Mouse (Mus musculus) liver, embryonic 15.5 days (tissue): ENCODE measurements at regions not wholly inside any gene's neighbourhood (a gene's known extent, or its start where the extent isn't known, plus 50 kb on each side); places are given as distances from the start of the nearest gene placed in this dataset.

Experiments
- ATAC-seq: fragments of 200-750 bp; cut with Nextera tagmentation; 2 replicates; pipeline ENCODE4 v1.8.0; 2017; ENCODE audit warnings: moderate number of reproducible peaks, mild to moderate bottlenecking, moderate library complexity; ENCODE audit not compliant: insufficient read depth
- H3K27ac ChIP-seq: fragments of 300-500 bp; sonication (generic); replicated peaks from 2 replicates; pipeline ENCODE4 v1.5.1; 2015; ENCODE audit warnings: mild to moderate bottlenecking, inconsistent platforms
- H3K27me3 ChIP-seq: fragments of 300-500 bp; sonication (generic); 2 replicates; pipeline ENCODE4 v1.6.1; 2015; ENCODE audit warnings: mild to moderate bottlenecking, inconsistent platforms
- H3K36me3 ChIP-seq: fragments of 300-500 bp; sonication (generic); replicated peaks from 2 replicates; pipeline ENCODE4 v1.6.1; 2015; ENCODE audit warnings: moderate library complexity, mild to moderate bottlenecking, inconsistent platforms
- H3K4me1 ChIP-seq: fragments of 300-500 bp; sonication (generic); replicated peaks from 2 replicates; pipeline ENCODE4 v1.6.1; 2015; ENCODE audit warnings: inconsistent platforms
- H3K4me2 ChIP-seq: fragments of 300-500 bp; sonication (generic); 2 replicates; pipeline ENCODE4 v1.6.1; 2015; ENCODE audit warnings: moderate library complexity, mild to moderate bottlenecking, inconsistent platforms
- H3K4me3 ChIP-seq: fragments of 300-500 bp; sonication (generic); replicated peaks from 2 replicates; pipeline ENCODE4 v1.5.1; 2015; ENCODE audit warnings: mild to moderate bottlenecking, inconsistent platforms
- H3K9ac ChIP-seq: fragments of 300-500 bp; sonication (generic); 2 replicates; pipeline ENCODE4 v1.6.1; 2015; ENCODE audit warnings: moderate library complexity, mild to moderate bottlenecking, inconsistent platforms
- H3K9me3 ChIP-seq: fragments of 300-500 bp; sonication (generic); replicated peaks from 2 replicates; pipeline ENCODE4 v1.6.1; 2016; ENCODE audit warnings: inconsistent platforms
- WGBS: fragments of 180-500 bp; shearing (Covaris S2); methylation state at CpG from one replicate; pipeline ENCODE4 v1.1.7; 2015; ENCODE audit warnings: mixed read lengths; ENCODE audit not compliant: insufficient replicate concordance; 5-methylcytosine and 5-hydroxymethylcytosine counted together

GRCm38 (mm10) chr2:133749846-133750637 is 198.1 kb downstream of the Bmp2 start:
- Histone ChIP-seq H3K27me3 (no peaks in the 10 kb centered on the region), H3K4me1 (no peaks in the 10 kb centered on the region), H3K4me2 (no peak overlapping the region), H3K36me3 (no peaks in the 10 kb centered on the region), H3K4me3 (no peak overlapping the region), H3K27ac (no peak overlapping the region), H3K9ac (no peak overlapping the region), H3K9me3 (no peaks in the 10 kb centered on the region)
- 46% methylated on average over 4 of the region's 4 CpGs for WGBS
- no peak for ATAC-seq

DNA sequence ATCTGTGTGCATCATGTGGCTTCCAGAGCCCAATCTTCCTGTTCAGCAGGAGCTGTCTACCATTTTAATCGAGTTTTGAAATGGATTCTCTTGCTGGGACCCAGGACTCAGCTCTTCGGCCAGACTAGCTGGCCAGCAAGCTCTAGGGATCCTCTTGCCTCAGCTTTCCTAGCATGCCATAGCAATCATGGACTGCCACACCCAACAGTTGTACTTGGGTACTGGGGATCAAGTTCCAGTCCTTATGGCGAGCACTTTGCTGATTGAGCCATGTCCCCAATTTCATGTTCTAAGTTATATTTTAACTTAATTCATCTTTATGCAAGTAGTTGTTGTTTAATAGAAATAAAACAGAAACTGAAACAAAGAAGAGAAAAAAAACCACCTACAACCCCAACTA is 202.1 kb downstream of the Bmp2 start:
- H3K27ac ChIP-seq: no peak overlapping the region
- H3K9me3 ChIP-seq: no peaks in the 10 kb centered on the region
- no peak overlapping the region for H3K4me3 ChIP-seq
- no peak for ATAC-seq
- no peak overlapping the region for H3K4me2 ChIP-seq
- H3K4me1 ChIP-seq: no peaks in the 10 kb centered on the region
- H3K9ac ChIP-seq: no peak overlapping the region
- no peaks in the 10 kb centered on the region for H3K27me3 ChIP-seq
- H3K36me3 ChIP-seq: no peaks in the 10 kb centered on the region
- 54% methylated on average over 3 of the region's 3 CpGs for WGBS

DNA sequence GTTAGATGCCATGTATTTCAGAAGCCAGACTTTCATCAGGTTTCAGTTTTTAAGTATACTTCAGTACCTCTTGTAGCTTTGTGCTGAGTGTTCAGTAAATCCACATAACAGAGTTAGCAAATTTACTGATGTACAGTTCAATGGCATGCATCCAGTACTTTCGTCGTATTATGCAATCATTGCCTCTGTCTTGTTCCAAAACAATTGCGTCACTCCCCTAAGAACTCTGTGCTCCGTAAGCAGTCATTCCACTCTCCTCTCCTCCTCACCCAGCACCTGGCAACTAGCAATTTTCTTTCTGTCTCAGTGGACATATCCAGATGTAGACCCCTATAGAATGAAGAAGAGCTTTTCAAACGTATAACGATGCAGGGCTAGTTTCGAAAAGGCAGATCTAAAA is 209.5 kb downstream of the Bmp2 start:
- no peaks in the 10 kb centered on the region for H3K36me3 ChIP-seq
- H3K9ac ChIP-seq: no peak overlapping the region
- ATAC-seq: no peak
- H3K27ac ChIP-seq: no peak overlapping the region
- H3K4me1 ChIP-seq: no peaks in the 10 kb centered on the region
- H3K27me3 ChIP-seq: no peaks in the 10 kb centered on the region
- H3K4me3 ChIP-seq: no peak overlapping the region
- WGBS: 61% methylated on average over 7 of the region's 7 CpGs
- no peak overlapping the region for H3K4me2 ChIP-seq
- no peaks in the 10 kb centered on the region for H3K9me3 ChIP-seq

DNA sequence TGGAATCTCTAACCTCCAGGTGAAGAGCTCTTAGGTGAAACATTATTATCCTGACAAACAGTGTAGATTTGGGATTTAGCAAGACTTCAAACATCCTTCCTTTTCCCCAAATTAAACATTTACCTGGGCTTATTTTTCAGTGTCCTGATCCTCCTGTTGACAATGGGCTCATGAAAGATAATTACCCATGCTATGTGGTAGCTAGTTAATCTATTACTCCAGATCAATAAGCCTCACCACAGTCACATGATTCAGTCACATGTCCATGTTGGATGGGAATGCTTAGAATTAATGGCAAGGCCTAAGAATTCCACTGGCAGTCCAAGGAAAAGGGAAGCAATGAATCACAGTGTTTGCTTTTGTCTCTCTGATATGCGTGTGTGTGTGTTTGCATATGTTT is 216.6 kb downstream of the Bmp2 start:
- Histone ChIP-seq H3K4me1 (no peaks in the 10 kb centered on the region), H3K9me3 (no peaks in the 10 kb centered on the region), H3K27me3 (no peaks in the 10 kb centered on the region), H3K27ac (no peak overlapping the region), H3K4me2 (no peak overlapping the region), H3K4me3 (no peak overlapping the region), H3K36me3 (no peaks in the 10 kb centered on the region), H3K9ac (no peak overlapping the region)
- no peak for ATAC-seq
- 58% methylated on average over 1 of the region's 1 CpGs for whole genome bisulfite sequencing

DNA sequence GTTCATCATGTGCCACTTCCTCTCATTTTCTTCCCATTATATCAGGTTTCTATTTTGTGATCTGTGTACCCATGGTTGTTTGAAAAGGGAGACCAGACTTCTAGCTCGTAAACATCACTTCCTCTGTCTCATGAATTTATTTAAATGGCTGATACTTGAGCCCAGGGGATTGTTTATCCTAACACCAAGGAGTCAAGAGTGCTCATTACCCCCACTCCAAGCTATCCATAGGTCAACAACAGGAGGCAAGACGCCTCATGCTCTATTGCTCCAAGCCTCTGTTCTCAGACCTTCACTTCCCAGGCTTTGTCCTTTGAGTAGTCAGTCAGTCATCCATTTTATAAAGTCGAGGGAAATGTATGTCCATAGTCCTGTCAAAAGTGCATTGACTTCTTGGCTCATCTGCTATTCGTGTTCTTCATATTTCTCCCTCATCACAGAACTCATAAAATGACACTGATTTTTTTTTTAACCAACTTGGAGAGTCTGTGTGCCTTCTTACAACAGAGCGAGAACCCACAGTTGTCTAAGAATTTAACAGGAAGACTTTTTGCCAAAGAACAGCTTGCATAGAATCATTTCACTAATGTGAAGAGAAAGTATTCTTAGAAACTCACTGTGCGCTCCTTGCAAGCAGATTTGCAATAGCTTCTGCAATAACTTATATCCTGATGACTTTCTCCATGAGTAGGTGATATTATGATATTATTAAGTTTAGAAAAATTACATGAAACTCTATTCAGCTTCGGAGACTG is 231.8 kb downstream of the Bmp2 start:
- Histone ChIP-seq H3K9ac (no peak overlapping the region), H3K27ac (no peak overlapping the region), H3K4me1 (no peaks in the 10 kb centered on the region), H3K4me3 (no peak overlapping the region), H3K27me3 (no peaks in the 10 kb centered on the region), H3K4me2 (no peak overlapping the region), H3K9me3 (no peaks in the 10 kb centered on the region), H3K36me3 (no peaks in the 10 kb centered on the region)
- no peak for ATAC-seq
- WGBS: 44% methylated on average over 7 of the region's 7 CpGs

DNA sequence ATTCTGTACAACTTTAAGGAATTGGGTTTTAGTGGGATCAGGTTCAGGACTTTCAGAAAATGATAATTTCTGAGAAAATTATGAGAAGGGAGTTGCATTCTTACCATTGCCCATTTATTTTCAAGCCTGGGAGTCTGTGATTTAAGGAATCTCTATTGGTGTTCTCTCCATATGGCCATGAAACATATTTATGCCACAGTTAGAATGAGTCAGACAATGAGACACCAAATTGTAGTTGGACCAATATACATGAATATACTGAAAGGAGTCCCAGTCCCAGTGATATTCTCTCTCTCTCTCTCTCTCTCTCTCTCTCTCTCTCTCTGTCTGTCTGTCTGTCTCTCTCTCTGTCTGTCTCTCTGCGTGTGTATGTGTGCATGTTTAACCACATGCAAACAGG is 239.1 kb downstream of the Bmp2 start:
- no peak overlapping the region for H3K27ac ChIP-seq
- 26% methylated on average over 1 of the region's 1 CpGs for WGBS
- H3K9me3 ChIP-seq: no peaks in the 10 kb centered on the region
- ATAC-seq: no peak
- no peaks in the 10 kb centered on the region for H3K36me3 ChIP-seq
- H3K9ac ChIP-seq: no peak overlapping the region
- H3K27me3 ChIP-seq: no peaks in the 10 kb centered on the region
- H3K4me1 ChIP-seq: no peaks in the 10 kb centered on the region
- no peak overlapping the region for H3K4me3 ChIP-seq
- no peak overlapping the region for H3K4me2 ChIP-seq

DNA sequence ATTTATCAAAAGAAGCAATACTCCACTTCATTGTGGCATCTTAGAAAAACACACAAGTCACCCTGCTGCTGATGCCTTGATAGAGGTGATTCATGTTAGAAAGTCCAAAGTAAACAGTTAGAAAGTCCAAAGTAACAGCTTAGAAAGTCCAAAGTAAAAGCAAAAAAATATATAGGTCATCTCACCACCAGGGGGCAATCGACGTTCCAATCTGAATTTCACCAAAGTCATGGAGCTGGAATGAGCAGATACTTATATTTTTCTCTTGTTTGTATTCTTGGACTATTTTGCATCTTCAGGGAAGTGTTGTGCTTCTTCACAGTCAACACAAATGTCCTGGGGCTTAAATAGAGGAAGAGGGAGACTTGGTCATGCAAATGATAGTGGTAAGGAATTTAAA is 241.3 kb downstream of the Bmp2 start:
- Histone ChIP-seq H3K4me1 (no peaks in the 10 kb centered on the region), H3K9ac (no peak overlapping the region), H3K4me3 (no peak overlapping the region), H3K27ac (no peak overlapping the region), H3K4me2 (no peak overlapping the region), H3K27me3 (no peaks in the 10 kb centered on the region), H3K36me3 (no peaks in the 10 kb centered on the region), H3K9me3 (no peaks in the 10 kb centered on the region)
- 24% methylated on average over 2 of the region's 2 CpGs for WGBS
- no peak for ATAC-seq

- Histone ChIP-seq H3K27me3 (no peaks in the 10 kb centered on the region), H3K9me3 (no peaks in the 10 kb centered on the region)
- whole genome bisulfite sequencing: 35% methylated on average over 3 of the region's 3 CpGs
Observed at GRCm38 (mm10) chr2:133802666-133803065, 250.7 kb downstream of the Bmp2 start.

DNA sequence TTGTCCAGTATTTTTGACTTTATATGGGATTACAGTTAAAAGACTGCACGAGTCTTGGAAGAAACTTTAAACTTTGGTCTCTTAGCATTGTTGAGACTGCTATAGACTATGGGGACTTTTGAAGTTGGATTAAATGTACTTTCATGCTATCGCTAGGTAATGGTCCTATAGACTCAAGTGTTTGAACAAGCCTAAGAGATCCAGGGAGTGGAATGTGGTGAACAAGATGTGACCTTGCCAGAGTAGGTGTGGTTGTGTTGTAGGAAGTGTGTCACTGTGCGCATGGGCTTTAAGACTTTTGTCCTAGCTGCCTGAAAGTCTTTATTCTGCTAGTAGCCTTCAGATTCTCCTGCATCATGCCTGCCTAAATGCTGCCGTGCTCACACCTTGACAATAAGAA is 269.5 kb downstream of the Bmp2 start:
- Histone ChIP-seq H3K9me3 (no peaks in the 10 kb centered on the region), H3K4me1 (no peaks in the 10 kb centered on the region), H3K9ac (no peak overlapping the region), H3K4me3 (no peak overlapping the region), H3K36me3 (no peaks in the 10 kb centered on the region), H3K27ac (no peak overlapping the region), H3K27me3 (no peaks in the 10 kb centered on the region), H3K4me2 (no peak overlapping the region)
- no peak for ATAC-seq
- WGBS: 64% methylated on average over 4 of the region's 4 CpGs

More at GRCm38 (mm10) chr2:133802666-133803065, 250.7 kb downstream of the Bmp2 start:
- H3K27ac ChIP-seq: no peak overlapping the region
- H3K4me1 ChIP-seq: no peaks in the 10 kb centered on the region
- no peak overlapping the region for H3K4me2 ChIP-seq
- no peak overlapping the region for H3K4me3 ChIP-seq
- H3K36me3 ChIP-seq: no peaks in the 10 kb centered on the region
- ATAC-seq: no peak
- no peak overlapping the region for H3K9ac ChIP-seq

- Histone ChIP-seq H3K9ac (no peak overlapping the region), H3K27me3 (no peaks in the 10 kb centered on the region), H3K9me3 (no peaks in the 10 kb centered on the region), H3K4me2 (no peak overlapping the region), H3K4me1 (no peaks in the 10 kb centered on the region), H3K36me3 (no peaks in the 10 kb centered on the region), H3K4me3 (no peak overlapping the region), H3K27ac (no peak overlapping the region)
- no peak for ATAC-seq
- WGBS: 51% methylated on average over 1 of the region's 1 CpGs
Observed at GRCm38 (mm10) chr2:133829406-133829805, 277.4 kb downstream of the Bmp2 start.

- Histone ChIP-seq H3K9ac (no peak overlapping the region), H3K4me1 (no peaks in the 10 kb centered on the region), H3K27ac (no peak overlapping the region), H3K36me3 (no peaks in the 10 kb centered on the region), H3K4me2 (no peak overlapping the region), H3K9me3 (no peaks in the 10 kb centered on the region), H3K4me3 (no peak overlapping the region), H3K27me3 (no peaks in the 10 kb centered on the region)
- no peak for ATAC-seq
Observed at GRCm38 (mm10) chr2:133850485-133850884, 298.5 kb downstream of the Bmp2 start.
